Mouse (Mus musculus) thymus, adult 2 months (tissue): ENCODE data around the gene Asic1.

Experiments used
- CTCF ChIP-seq: fragments of 200-500 bp; IDR thresholded peaks from 2 replicates; pipeline ENCODE4 v1.5.1; 2012; ENCODE audit warnings: mild to moderate bottlenecking, control low read depth, low read length, moderate library complexity, borderline replicate concordance; ENCODE audit not compliant: control insufficient read depth, poor library complexity, insufficient read depth; ENCODE audit errors: extremely low read depth
- POLR2A ChIP-seq: fragments of 200-500 bp; IDR thresholded peaks from 2 replicates; pipeline ENCODE4 v1.6.1; 2012; ENCODE audit warnings: mild to moderate bottlenecking, low read length, control low read depth, moderate library complexity; ENCODE audit not compliant: control insufficient read depth, poor library complexity, insufficient read depth; ENCODE audit errors: extremely low read depth

- TF ChIP-seq CTCF: no peak
- no peak for TF ChIP-seq POLR2A
Observed at GRCm38 (mm10) chr15:99718461-99719021, 48.4 kb downstream of the Asic1 start.
